Mouse (Mus musculus): ENCODE measurements around the gene Ddx58. TPM values are rescaled to one million over a fixed set of nuclear protein-coding genes. Genes with fewer than 3 reads are reported as not detected.

Ddx58 gene
- 2.5 and 6.8 TPM in 2 replicates for polyA plus RNA-seq (2012; ENCODE audit: low replicate concordance)

GRCm38 (mm10) chr4:40239409-40240271 is at the start of gene Ddx58:
TSS of gene Ddx58 (minus strand) at chr4:40239828.

GRCm38 (mm10) chr4:40279276-40279900 is 39.8 kb upstream of the Ddx58 start, which contains the start of gene Ndufb6:
TSS of gene Ndufb6 (minus strand) at chr4:40279421.

GRCm38 (mm10) chr4:40269430-40270032 is 29.9 kb upstream of the Ddx58 start, which contains the start of the genes Smim27 and Topors:
TSS of gene Smim27 (plus strand) at chr4:40269579.
TSS of gene Topors (minus strand) at chr4:40269850.

Other genes starting within 250 kb of the Ddx58 start
- gene Aco1, start 96.7 kb downstream of the Ddx58 start, polyA plus RNA-seq (2012; ENCODE audit: low replicate concordance) = 3.8 and 4.8 TPM in 2 replicates
- 27.0 and 35.0 TPM in 2 replicates for gene Smim27, start 29.8 kb upstream of the Ddx58 start, polyA plus RNA-seq (2012; ENCODE audit: low replicate concordance)
- gene Topors, start 30.0 kb upstream of the Ddx58 start, polyA plus RNA-seq (2012; ENCODE audit: low replicate concordance) = 10.1 and 10.5 TPM in 2 replicates
- gene Ndufb6, start 39.6 kb upstream of the Ddx58 start, polyA plus RNA-seq (2012; ENCODE audit: low replicate concordance) = 76.0 and 93.6 TPM in 2 replicates
- gene Tmem215, start 232.4 kb upstream of the Ddx58 start, polyA plus RNA-seq (2012; ENCODE audit: low replicate concordance) = 0.05 and 0.53 TPM in 2 replicates